Mouse (Mus musculus) heart, postnatal 0 days (tissue): Measurements from ENCODE around the gene Pdzrn4.

Experiments used
- CTCF ChIP-seq: IDR thresholded peaks from 2 replicates; pipeline ENCODE4 v1.5.1; 2016; ENCODE audit warnings: antibody characterized with exemption, control low read depth, low read depth
- EP300 ChIP-seq: IDR thresholded peaks from 2 replicates; pipeline ENCODE4 v1.6.1; 2016; ENCODE audit warnings: antibody characterized with exemption, low read depth

GRCm38 (mm10) chr15:92622323-92622722, 225.6 kb downstream of the Pdzrn4 start:
- TF ChIP-seq EP300 (no peak), CTCF (no peak)
